Mouse (Mus musculus) small intestine, adult 2 months (tissue): ENCODE measurements around the gene Parp14. TPM values are rescaled to one million over a fixed set of nuclear protein-coding genes. Genes with fewer than 3 reads are reported as not detected.

Experiments used
- H3K27ac ChIP-seq: fragments of 200-500 bp; 2 replicates; pipeline ENCODE4 v1.5.1; 2012; ENCODE audit warnings: low read depth, low read length, control low read depth, inconsistent platforms; ENCODE audit not compliant: insufficient read depth
- H3K27me3 ChIP-seq: fragments of 200-500 bp; 2 replicates; pipeline ENCODE4 v1.6.1; 2012; ENCODE audit warnings: mild to moderate bottlenecking, moderate library complexity, low read length, inconsistent platforms; ENCODE audit not compliant: control insufficient read depth, insufficient read depth
- H3K36me3 ChIP-seq: fragments of 200-500 bp; 2 replicates; pipeline ENCODE4 v1.6.1; 2012; ENCODE audit warnings: mild to moderate bottlenecking, low read length, control low read depth, inconsistent platforms; ENCODE audit not compliant: control insufficient read depth, insufficient read depth
- H3K4me1 ChIP-seq: fragments of 200-500 bp; 2 replicates; pipeline ENCODE4 v1.6.1; 2012; ENCODE audit warnings: low read length, inconsistent platforms, mixed read lengths; ENCODE audit not compliant: control insufficient read depth, insufficient read depth, insufficient read length
- H3K4me3 ChIP-seq: fragments of 200-500 bp; 2 replicates; pipeline ENCODE4 v1.5.1; 2012; ENCODE audit warnings: low read depth, mild to moderate bottlenecking, control low read depth, inconsistent platforms, low read length, moderate library complexity
- CTCF ChIP-seq: fragments of 200-500 bp; IDR thresholded peaks from 2 replicates; pipeline ENCODE4 v1.5.1; 2012; ENCODE audit warnings: low read depth, mild to moderate bottlenecking, control low read depth, inconsistent platforms, low read length, moderate library complexity, mixed read lengths; ENCODE audit not compliant: insufficient replicate concordance, insufficient read length; ENCODE audit errors: extremely low read depth
- POLR2A ChIP-seq: fragments of 200-500 bp; IDR thresholded peaks from 2 replicates; pipeline ENCODE4 v1.6.1; 2012; ENCODE audit warnings: low read depth, mild to moderate bottlenecking, control low read depth, inconsistent platforms, low read length, moderate library complexity
- WGBS: fragments of 180-500 bp; shearing (Covaris S2); methylation state at CpG from one replicate; pipeline ENCODE4 v1.1.7; 2018; 5-methylcytosine and 5-hydroxymethylcytosine counted together
- polyA plus RNA-seq: library from polyadenylated mRNA; depleted of rRNA; stranded (reverse); fragments of >200 nt; gene quantifications from 2 replicates; pipeline ENCODE4 v1.2.3, GENCODE M21; 2012

Gene Parp14
- polyA plus RNA-seq, 1 experiment = 17.5 TPM

DNA sequence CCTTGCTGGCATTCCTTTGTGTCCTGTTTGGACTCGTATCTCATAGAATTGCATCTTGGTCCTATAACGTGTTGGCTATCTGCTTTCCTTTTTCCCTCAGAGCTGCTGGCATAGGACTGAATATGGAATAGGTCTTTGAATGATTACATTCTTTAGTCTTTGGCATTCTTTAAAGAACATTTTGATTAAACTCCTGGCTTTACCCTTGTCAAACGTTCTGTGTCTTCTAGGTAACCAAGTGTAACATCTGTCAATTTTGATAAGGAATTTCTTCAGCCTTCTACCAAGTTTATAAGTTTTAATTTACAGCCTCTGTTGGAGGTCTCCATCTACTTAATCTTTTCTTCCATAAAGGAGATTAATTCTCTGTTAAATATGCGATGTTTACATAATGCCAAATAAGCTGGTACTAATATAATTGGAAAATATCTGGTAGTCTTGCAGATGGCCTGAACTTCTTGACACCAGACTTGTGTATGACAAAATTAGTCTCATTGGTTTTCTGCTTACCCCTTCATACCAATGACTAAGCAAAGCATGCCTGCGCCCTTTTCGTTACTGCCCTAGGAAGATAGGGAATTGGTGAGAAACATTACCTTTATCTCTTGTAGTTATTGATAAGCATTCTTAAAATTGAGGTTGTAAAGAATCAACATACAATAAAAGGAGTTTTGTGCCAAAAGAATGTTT is 64.2 kb downstream of the Parp14 start:
- Histone ChIP-seq H3K27me3 (no peaks in the 10 kb centered on the region), H3K4me3 (no peak overlapping the region), H3K4me1 (no peaks in the 10 kb centered on the region), H3K36me3 (0 out of 2 replicates have a peak, but pooled peaks cover 3% of the 10 kb centered on the region), H3K27ac (no peak overlapping the region)
- TF ChIP-seq CTCF (no peak), POLR2A (no peak)
- 52% methylated on average over 6 of the region's 6 CpGs for WGBS

GRCm38 (mm10) chr16:35803723-35804122 is 67.6 kb downstream of the Parp14 start:
- no peak overlapping the region for H3K27ac ChIP-seq

GRCm38 (mm10) chr16:35802163-35802562 is 69.2 kb downstream of the Parp14 start:
- 87% methylated on average over 7 of the region's 7 CpGs for WGBS
- H3K4me3 ChIP-seq = no peak overlapping the region
- no peak overlapping the region for H3K27ac ChIP-seq
- TF ChIP-seq POLR2A (no peak), CTCF (no peak)
- no peaks in the 10 kb centered on the region for H3K27me3 ChIP-seq
- peaks cover 4% of the 10 kb centered on the region; the same call in 1 of the 2 replicates for H3K36me3 ChIP-seq
- no peaks in the 10 kb centered on the region for H3K4me1 ChIP-seq

More at GRCm38 (mm10) chr16:35803723-35804122, 67.6 kb downstream of the Parp14 start:
- Histone ChIP-seq H3K27me3 (no peaks in the 10 kb centered on the region), H3K4me1 (no peaks in the 10 kb centered on the region), H3K36me3 (peaks cover 4% of the 10 kb centered on the region; the same call in 1 of the 2 replicates), H3K4me3 (no peak overlapping the region)
- TF ChIP-seq CTCF (no peak), POLR2A (no peak)
- WGBS = 92% methylated on average over 4 of the region's 4 CpGs

- 89% methylated on average over 6 of the region's 6 CpGs for WGBS
Measured at GRCm38 (mm10) chr16:35791962-35792521, 79.3 kb downstream of the Parp14 start.

DNA sequence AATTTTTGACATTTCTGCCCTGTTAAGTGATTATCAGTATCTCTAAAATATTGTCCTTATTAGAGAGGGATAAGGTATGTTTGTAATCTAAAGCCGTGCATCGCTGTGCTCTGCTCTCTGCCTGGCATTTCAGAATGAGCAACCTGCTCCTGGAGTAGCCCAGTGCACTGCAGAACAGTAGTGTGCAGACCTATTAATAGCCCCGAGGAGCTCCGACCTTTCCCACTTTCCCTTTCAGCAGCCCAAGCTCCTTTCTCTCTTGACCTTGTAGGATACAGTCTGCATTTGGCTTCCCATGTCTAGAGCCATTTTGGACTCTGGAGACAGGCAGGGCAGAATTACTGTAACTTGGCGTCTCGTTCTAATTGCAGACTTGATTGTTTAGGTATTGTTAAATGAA is 83.0 kb downstream of the Parp14 start:
- 89% methylated on average over 6 of the region's 6 CpGs for WGBS
- Histone ChIP-seq H3K4me1 (no peaks in the 10 kb centered on the region), H3K4me3 (no peak overlapping the region), H3K36me3 (peaks cover 3% of the 10 kb centered on the region; the same call in 1 of the 2 replicates), H3K27me3 (no peaks in the 10 kb centered on the region), H3K27ac (no peak overlapping the region)
- TF ChIP-seq CTCF = no peak
- no peak for TF ChIP-seq POLR2A

More at GRCm38 (mm10) chr16:35791962-35792521, 79.3 kb downstream of the Parp14 start:
- no peak overlapping the region for H3K4me3 ChIP-seq
- no peaks in the 10 kb centered on the region for H3K27me3 ChIP-seq
- H3K36me3 ChIP-seq = peaks cover 3% of the 10 kb centered on the region; the same call in 1 of the 2 replicates
- H3K4me1 ChIP-seq = no peaks in the 10 kb centered on the region
- H3K27ac ChIP-seq = no peak overlapping the region
- TF ChIP-seq POLR2A = no peak
- TF ChIP-seq CTCF = no peak

- 77% methylated on average over 8 of the region's 8 CpGs for WGBS
- H3K27me3 ChIP-seq = no peaks in the 10 kb centered on the region
- H3K36me3 ChIP-seq = peaks cover 3% of the 10 kb centered on the region; the same call in 1 of the 2 replicates
- no peak overlapping the region for H3K27ac ChIP-seq
- no peak overlapping the region for H3K4me3 ChIP-seq
- no peak for TF ChIP-seq POLR2A
- TF ChIP-seq CTCF = no peak
- no peaks in the 10 kb centered on the region for H3K4me1 ChIP-seq
Measured at GRCm38 (mm10) chr16:35787568-35788189, 83.7 kb downstream of the Parp14 start.

DNA sequence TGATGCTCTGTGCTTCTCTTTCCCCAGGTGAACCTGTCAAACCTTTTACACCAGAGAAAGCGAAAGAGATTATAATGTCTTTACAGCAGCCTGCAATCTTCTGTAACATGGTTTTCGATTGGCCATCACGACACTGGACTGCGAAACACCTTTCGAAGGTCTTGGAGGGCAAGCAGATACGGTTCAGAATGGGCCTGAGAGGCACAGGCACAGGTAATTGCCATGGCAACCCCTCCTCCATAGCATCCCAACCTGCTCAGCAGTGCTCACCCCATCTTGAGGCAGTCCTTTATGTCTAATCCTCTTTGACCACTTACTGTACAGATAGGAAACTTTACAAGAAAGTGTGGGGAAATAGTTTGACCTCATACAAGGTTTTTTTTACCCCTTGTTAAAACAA is 84.2 kb downstream of the Parp14 start:
- Histone ChIP-seq H3K27me3 (no peaks in the 10 kb centered on the region), H3K36me3 (peaks cover 3% of the 10 kb centered on the region; the same call in 1 of the 2 replicates), H3K27ac (no peak overlapping the region), H3K4me3 (no peak overlapping the region), H3K4me1 (no peaks in the 10 kb centered on the region)
- TF ChIP-seq CTCF = no peak
- no peak for TF ChIP-seq POLR2A
- 80% methylated on average over 6 of the region's 6 CpGs for WGBS
